Mouse (Mus musculus): ENCODE measurements around the gene Pou6f2.

The Pou6f2 gene

GRCm38 (mm10) chr13:18397586-18397985 lies at the start of gene Pou6f2:
Gene Pou6f2, minus strand, starts transcription at chr13:18397686.
- in situ Hi-C loops (cut with MboI; ENCODE audit: unreplicated experiment in 2 of 2), result no loop called here

GRCm38 (mm10) chr13:18439858-18440257 lies 42.4 kb upstream of the Pou6f2 start:
- in situ Hi-C loops (cut with MboI; ENCODE audit: unreplicated experiment in 2 of 2), result no loop called here

GRCm38 (mm10) chr13:18387673-18388072 lies 9.8 kb downstream of the Pou6f2 start:
- in situ Hi-C loops (cut with MboI; ENCODE audit: unreplicated experiment in 2 of 2), result no loop called here

- in situ Hi-C loops (cut with MboI; ENCODE audit: unreplicated experiment in 2 of 2), result no loop called here
These were observed 34.1 kb downstream of the Pou6f2 start for GRCm38 (mm10) chr13:18363373-18363772.

GRCm38 (mm10) chr13:18344580-18345333 lies 52.7 kb downstream of the Pou6f2 start:
- in situ Hi-C loops (cut with MboI; ENCODE audit: unreplicated experiment in 2 of 2), result no loop called here

- in situ Hi-C loops (cut with MboI; ENCODE audit: unreplicated experiment in 2 of 2), result no loop called here
These were observed 58.5 kb downstream of the Pou6f2 start for GRCm38 (mm10) chr13:18338910-18339501.

GRCm38 (mm10) chr13:18338022-18338421 lies 59.5 kb downstream of the Pou6f2 start:
- in situ Hi-C loops (cut with MboI; ENCODE audit: unreplicated experiment in 2 of 2), result no loop called here

GRCm38 (mm10) chr13:18334035-18334434 lies 63.5 kb downstream of the Pou6f2 start:
- in situ Hi-C loops (cut with MboI; ENCODE audit: unreplicated experiment in 2 of 2), result no loop called here

- in situ Hi-C loops (cut with MboI; ENCODE audit: unreplicated experiment in 2 of 2), result no loop called here
These were observed 64.9 kb downstream of the Pou6f2 start for GRCm38 (mm10) chr13:18332596-18332995.

- in situ Hi-C loops (cut with MboI; ENCODE audit: unreplicated experiment in 2 of 2), result no loop called here
These were observed 73.4 kb downstream of the Pou6f2 start for GRCm38 (mm10) chr13:18323980-18324678.

- in situ Hi-C loops (cut with MboI; ENCODE audit: unreplicated experiment in 2 of 2), result no loop called here
These were observed 74.1 kb downstream of the Pou6f2 start for GRCm38 (mm10) chr13:18323407-18323806.

- in situ Hi-C loops (cut with MboI; ENCODE audit: unreplicated experiment in 2 of 2), result no loop called here
These were observed 84.9 kb downstream of the Pou6f2 start for GRCm38 (mm10) chr13:18312613-18313012.

GRCm38 (mm10) chr13:18309024-18309423 lies 88.5 kb downstream of the Pou6f2 start:
- in situ Hi-C loops (cut with MboI; ENCODE audit: unreplicated experiment in 2 of 2), result no loop called here

GRCm38 (mm10) chr13:18306506-18307145 lies 90.9 kb downstream of the Pou6f2 start:
- in situ Hi-C loops (cut with MboI; ENCODE audit: unreplicated experiment in 2 of 2), result no loop called here

- in situ Hi-C loops (cut with MboI; ENCODE audit: unreplicated experiment in 2 of 2), result no loop called here
These were observed 97.5 kb downstream of the Pou6f2 start for GRCm38 (mm10) chr13:18299966-18300365.

- in situ Hi-C loops (cut with MboI; ENCODE audit: unreplicated experiment in 2 of 2), result no loop called here
These were observed 104.0 kb downstream of the Pou6f2 start for GRCm38 (mm10) chr13:18293438-18293837.

GRCm38 (mm10) chr13:18290253-18290914 lies 107.1 kb downstream of the Pou6f2 start:
- in situ Hi-C loops (cut with MboI; ENCODE audit: unreplicated experiment in 2 of 2), result no loop called here

- in situ Hi-C loops (cut with MboI; ENCODE audit: unreplicated experiment in 2 of 2), result no loop called here
These were observed 110.0 kb downstream of the Pou6f2 start for GRCm38 (mm10) chr13:18287536-18287935.

- in situ Hi-C loops (cut with MboI; ENCODE audit: unreplicated experiment in 2 of 2), result no loop called here
These were observed 115.0 kb downstream of the Pou6f2 start for GRCm38 (mm10) chr13:18282361-18282982.

GRCm38 (mm10) chr13:18281084-18281483 lies 116.4 kb downstream of the Pou6f2 start:
- in situ Hi-C loops (cut with MboI; ENCODE audit: unreplicated experiment in 2 of 2), result no loop called here
